Mouse (Mus musculus) testis, adult 2 months (tissue): ENCODE results near the gene Kif3a.
A peak's percentile ranks its signal among the peaks of the same experiment; 100 is the strongest.

Experiments
- CTCF ChIP-seq: fragments of 200-500 bp; IDR thresholded peaks from 2 replicates; pipeline ENCODE4 v1.5.1; 2012; ENCODE audit warnings: low read depth, mild to moderate bottlenecking, inconsistent platforms, low read length, moderate library complexity; ENCODE audit not compliant: control insufficient read depth, insufficient read depth, insufficient replicate concordance
- POLR2A ChIP-seq: fragments of 200-500 bp; IDR thresholded peaks from 2 replicates; pipeline ENCODE4 v1.6.1; 2012; ENCODE audit warnings: low read depth, mild to moderate bottlenecking, inconsistent platforms, low read length, moderate library complexity; ENCODE audit not compliant: control insufficient read depth

- TF ChIP-seq POLR2A, result no peak
- TF ChIP-seq CTCF, result peak; percentile 88; the same call in 1 of the 2 replicates
These were observed 23.2 kb downstream of the Kif3a start for GRCm38 (mm10) chr11:53590368-53590768.
